Mouse (Mus musculus): ENCODE results near the gene Ppp1r14a. TPM values are rescaled to one million over a fixed set of nuclear protein-coding genes. Genes with fewer than 3 reads are reported as not detected.

Gene Ppp1r14a
- not detected for total RNA-seq (2023)

GRCm38 (mm10) chr7:29288942-29289638 is at the start of gene Ppp1r14a:
TSS of gene Ppp1r14a (plus strand) at chr7:29289308.

GRCm38 (mm10) chr7:29248261-29248841 is 40.8 kb upstream of the Ppp1r14a start, which contains the start of gene 2200002D01Rik:
TSS of gene 2200002D01Rik (minus strand) at chr7:29248466.

DNA sequence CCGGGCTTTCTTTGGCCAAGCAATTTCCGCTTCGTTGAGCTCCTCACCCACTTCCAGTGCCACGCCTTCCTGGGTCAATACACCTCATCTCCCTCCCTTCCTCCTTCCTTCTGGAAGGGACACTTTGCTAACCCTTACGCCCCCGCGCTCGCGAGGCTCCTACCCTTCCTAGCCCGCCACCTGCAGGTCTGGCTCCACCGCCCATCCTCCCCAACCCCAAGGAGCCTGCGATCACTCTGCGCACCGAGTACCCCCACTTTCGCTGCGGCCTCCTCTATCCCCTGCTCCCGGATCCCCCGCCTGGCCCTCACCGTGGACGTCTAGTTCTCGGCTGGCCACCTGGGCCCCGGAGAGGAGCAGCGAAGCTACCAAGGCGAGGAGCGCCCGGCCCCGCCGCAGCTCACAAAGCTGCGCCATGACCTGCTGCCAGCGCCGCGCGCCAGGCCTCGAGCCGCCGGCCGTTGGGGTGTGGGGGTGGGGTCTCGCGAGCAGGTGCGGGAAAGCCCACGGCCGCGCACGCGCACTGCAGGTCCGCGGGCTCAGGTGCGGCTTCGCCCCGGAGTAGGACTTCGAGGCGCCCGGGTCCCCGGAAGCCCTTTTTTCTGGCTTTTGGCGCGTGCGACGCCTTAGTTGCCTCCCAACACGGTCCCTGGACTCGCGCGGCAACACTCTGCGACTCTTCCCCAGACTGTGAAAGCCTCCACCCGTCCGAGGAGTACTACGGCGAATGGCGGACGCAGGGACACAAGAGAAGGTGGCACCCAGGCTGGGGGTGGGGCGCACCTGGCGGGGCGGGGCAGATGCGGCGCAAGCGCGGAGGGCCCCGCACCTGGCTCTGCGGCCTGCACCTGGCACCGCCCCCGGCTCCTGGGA is 7.7 kb upstream of the Ppp1r14a start, which contains the start of gene Spint2:
Gene Spint2, minus strand, starts transcription at position 712 of the 873 bp plus-strand sequence.

GRCm38 (mm10) chr7:29303738-29304462 is 14.8 kb downstream of the Ppp1r14a start, which contains the start of gene Dpf1:
TSS of gene Dpf1 (plus strand) at chr7:29303951.

Other genes with a start within 250 kb of the Ppp1r14a start
- under 1 TPM; 0.47 to 0.79 TPM for gene Ryr1, start 164.1 kb upstream of the Ppp1r14a start, total RNA-seq (2023)
- 100 to 1,000 TPM; 193 to 206 TPM for gene Rasgrp4, start 154.5 kb upstream of the Ppp1r14a start, total RNA-seq (2023)
- gene Fam98c, start 133.1 kb upstream of the Ppp1r14a start, total RNA-seq (2023): 10 to 100 TPM; 39.8 to 46.9 TPM
- 1 to 10 TPM in 1 of 2 experiments, under 1 TPM in 1; 0.50 to 1.2 TPM for gene Ggn, start 119.1 kb upstream of the Ppp1r14a start, total RNA-seq (2023)
- gene Spred3, start 118.9 kb upstream of the Ppp1r14a start, total RNA-seq (2023): 1 to 10 TPM; 2.9 to 3.6 TPM
- 100 to 1,000 TPM; 279 to 291 TPM for gene Psmd8, start 108.6 kb upstream of the Ppp1r14a start, total RNA-seq (2023)
- 1 to 10 TPM; 4.6 to 5.2 TPM for gene Catsperg1, start 75.3 kb upstream of the Ppp1r14a start, total RNA-seq (2023)
- 10 to 100 TPM; 20.8 to 22.4 TPM for gene Kcnk6, start 56.8 kb upstream of the Ppp1r14a start, total RNA-seq (2023)
- 10 to 100 TPM; 23.0 to 28.2 TPM for gene Yif1b, start 51.0 kb upstream of the Ppp1r14a start, total RNA-seq (2023)
- under 1 TPM in 1 of 2 experiments, not detected in 1; 0.45 TPM for gene 2200002D01Rik, start 40.8 kb upstream of the Ppp1r14a start, total RNA-seq (2023)
- gene Spint2, start 7.4 kb upstream of the Ppp1r14a start, total RNA-seq (2023): 1 to 10 TPM; 2.2 to 4.7 TPM
- gene Dpf1, start 14.6 kb downstream of the Ppp1r14a start, total RNA-seq (2023): not detected
- gene Sipa1l3, start 229.3 kb downstream of the Ppp1r14a start, total RNA-seq (2023): 100 to 1,000 TPM in 1 of 2 experiments, 10 to 100 TPM in 1; 99.7 to 107 TPM